Mouse (Mus musculus): ENCODE measurements around the gene Robo2. TPM values are rescaled to one million over a fixed set of nuclear protein-coding genes. Genes with fewer than 3 reads are reported as not detected.
"Not testable (repeated sequence)": the region's sequence is repeated elsewhere in the genome, so short reads cannot be mapped to it uniquely, and the experiment has no call there.

Robo2 gene
- polyA plus RNA-seq, 1 experiment, result 4.2 TPM

- no peak for TF ChIP-seq USF1 (IDR thresholded peaks at IDR 0.05; ENCODE audit: low read depth)
- no peak for TF ChIP-seq MYOD1 (IDR thresholded peaks at IDR 0.05; ENCODE audit: control insufficient read depth, insufficient read length, low read depth)
- no peak for TF ChIP-seq MAX (IDR thresholded peaks at IDR 0.05)
- Histone ChIP-seq H3K36me3 (ENCODE audit: control insufficient read depth, insufficient read depth) (no peaks in the 10 kb centered on the region), H3K79me3 (ENCODE audit: low read depth) (no peaks in the 10 kb centered on the region), H3ac (ENCODE audit: control insufficient read depth, insufficient read length, low read depth) (no peak overlapping the region), H3K27me3 (ENCODE audit: control insufficient read depth, insufficient read depth, insufficient read length) (no peaks in the 10 kb centered on the region), H3K4me3 (ENCODE audit: insufficient read depth, poor library complexity, severe bottlenecking) (no peak overlapping the region), H3K79me2 (ENCODE audit: control insufficient read depth, insufficient read depth) (no peaks in the 10 kb centered on the region)
Measured at GRCm38 (mm10) chr16:74056210-74056609, 355.4 kb downstream of the Robo2 start.

- Histone ChIP-seq H3K79me2 (ENCODE audit: control insufficient read depth, insufficient read depth) (no peaks in the 10 kb centered on the region), H3K79me3 (ENCODE audit: low read depth) (no peaks in the 10 kb centered on the region), H3K36me3 (ENCODE audit: control insufficient read depth, insufficient read depth) (no peaks in the 10 kb centered on the region), H3K27me3 (ENCODE audit: control insufficient read depth, insufficient read depth, insufficient read length) (no peaks in the 10 kb centered on the region), H3ac (ENCODE audit: control insufficient read depth, insufficient read length, low read depth) (no peak overlapping the region), H3K4me3 (ENCODE audit: insufficient read depth, poor library complexity, severe bottlenecking) (no peak overlapping the region)
- TF ChIP-seq FOSL1 (IDR thresholded peaks at IDR 0.05; ENCODE audit: insufficient read depth, low read length, poor library complexity, severe bottlenecking), result no peak
- no peak for TF ChIP-seq MAX (IDR thresholded peaks at IDR 0.05)
- TF ChIP-seq CEBPB (IDR thresholded peaks at IDR 0.05; ENCODE audit: low read depth), result no peak
- TF ChIP-seq MYOG (IDR thresholded peaks at IDR 0.05; ENCODE audit: control insufficient read depth, extremely low read depth, insufficient read length), result no peak
- TF ChIP-seq MYOD1 (IDR thresholded peaks at IDR 0.05; ENCODE audit: control insufficient read depth, insufficient read length, low read depth), result no peak
- no peak for TF ChIP-seq CTCF (IDR thresholded peaks at IDR 0.05; ENCODE audit: control insufficient read depth, insufficient read depth, insufficient read length)
- TF ChIP-seq USF1 (IDR thresholded peaks at IDR 0.05; ENCODE audit: low read depth), result no peak
Measured at GRCm38 (mm10) chr16:74055061-74055751, 356.4 kb downstream of the Robo2 start.

- TF ChIP-seq MAX (IDR thresholded peaks at IDR 0.05) (no peak), MYOD1 (IDR thresholded peaks at IDR 0.05; ENCODE audit: control insufficient read depth, insufficient read length, low read depth) (no peak), FOSL1 (IDR thresholded peaks at IDR 0.05; ENCODE audit: insufficient read depth, low read length, poor library complexity, severe bottlenecking) (no peak), CTCF (IDR thresholded peaks at IDR 0.05; ENCODE audit: control insufficient read depth, insufficient read depth, insufficient read length) (no peak), CEBPB (IDR thresholded peaks at IDR 0.05; ENCODE audit: low read depth) (no peak), MYOG (IDR thresholded peaks at IDR 0.05; ENCODE audit: control insufficient read depth, extremely low read depth, insufficient read length) (no peak), USF1 (IDR thresholded peaks at IDR 0.05; ENCODE audit: low read depth) (no peak)
- H3ac ChIP-seq (ENCODE audit: control insufficient read depth, insufficient read length, low read depth), result no peak overlapping the region
Measured at GRCm38 (mm10) chr16:74049467-74049866, 362.2 kb downstream of the Robo2 start.

GRCm38 (mm10) chr16:74048980-74049379 is 362.6 kb downstream of the Robo2 start:
- Histone ChIP-seq H3ac (ENCODE audit: control insufficient read depth, insufficient read length, low read depth) (no peak overlapping the region), H3K79me3 (ENCODE audit: low read depth) (no peaks in the 10 kb centered on the region), H3K79me2 (ENCODE audit: control insufficient read depth, insufficient read depth) (no peaks in the 10 kb centered on the region), H3K36me3 (ENCODE audit: control insufficient read depth, insufficient read depth) (no peaks in the 10 kb centered on the region), H3K4me3 (ENCODE audit: insufficient read depth, poor library complexity, severe bottlenecking) (no peak overlapping the region), H3K27me3 (ENCODE audit: control insufficient read depth, insufficient read depth, insufficient read length) (no peaks in the 10 kb centered on the region)
- no peak for TF ChIP-seq FOSL1 (IDR thresholded peaks at IDR 0.05; ENCODE audit: insufficient read depth, low read length, poor library complexity, severe bottlenecking)
- no peak for TF ChIP-seq MAX (IDR thresholded peaks at IDR 0.05)
- no peak for TF ChIP-seq USF1 (IDR thresholded peaks at IDR 0.05; ENCODE audit: low read depth)
- TF ChIP-seq CTCF (IDR thresholded peaks at IDR 0.05; ENCODE audit: control insufficient read depth, insufficient read depth, insufficient read length), result no peak
- TF ChIP-seq MYOG (IDR thresholded peaks at IDR 0.05; ENCODE audit: control insufficient read depth, extremely low read depth, insufficient read length), result no peak
- TF ChIP-seq MYOD1 (IDR thresholded peaks at IDR 0.05; ENCODE audit: control insufficient read depth, insufficient read length, low read depth), result no peak
- no peak for TF ChIP-seq CEBPB (IDR thresholded peaks at IDR 0.05; ENCODE audit: low read depth)

More at GRCm38 (mm10) chr16:74049467-74049866, 362.2 kb downstream of the Robo2 start:
- no peaks in the 10 kb centered on the region for H3K79me3 ChIP-seq (ENCODE audit: low read depth)
- no peaks in the 10 kb centered on the region for H3K36me3 ChIP-seq (ENCODE audit: control insufficient read depth, insufficient read depth)
- H3K27me3 ChIP-seq (ENCODE audit: control insufficient read depth, insufficient read depth, insufficient read length), result no peaks in the 10 kb centered on the region
- no peaks in the 10 kb centered on the region for H3K79me2 ChIP-seq (ENCODE audit: control insufficient read depth, insufficient read depth)
- no peak overlapping the region for H3K4me3 ChIP-seq (ENCODE audit: insufficient read depth, poor library complexity, severe bottlenecking)

- Histone ChIP-seq H3K36me3 (ENCODE audit: control insufficient read depth, insufficient read depth) (no peaks in the 10 kb centered on the region), H3K4me3 (ENCODE audit: insufficient read depth, poor library complexity, severe bottlenecking) (no peak overlapping the region), H3ac (ENCODE audit: control insufficient read depth, insufficient read length, low read depth) (no peak overlapping the region), H3K79me2 (ENCODE audit: control insufficient read depth, insufficient read depth) (no peaks in the 10 kb centered on the region), H3K79me3 (ENCODE audit: low read depth) (no peaks in the 10 kb centered on the region), H3K27me3 (ENCODE audit: control insufficient read depth, insufficient read depth, insufficient read length) (no peaks in the 10 kb centered on the region)
- TF ChIP-seq CTCF (IDR thresholded peaks at IDR 0.05; ENCODE audit: control insufficient read depth, insufficient read depth, insufficient read length) (no peak), USF1 (IDR thresholded peaks at IDR 0.05; ENCODE audit: low read depth) (no peak), FOSL1 (IDR thresholded peaks at IDR 0.05; ENCODE audit: insufficient read depth, low read length, poor library complexity, severe bottlenecking) (no peak), CEBPB (IDR thresholded peaks at IDR 0.05; ENCODE audit: low read depth) (no peak), MYOG (IDR thresholded peaks at IDR 0.05; ENCODE audit: control insufficient read depth, extremely low read depth, insufficient read length) (no peak), MAX (IDR thresholded peaks at IDR 0.05) (no peak), MYOD1 (IDR thresholded peaks at IDR 0.05; ENCODE audit: control insufficient read depth, insufficient read length, low read depth) (no peak)
Measured at GRCm38 (mm10) chr16:74047232-74047631, 364.4 kb downstream of the Robo2 start.

- H3K36me3 ChIP-seq (ENCODE audit: control insufficient read depth, insufficient read depth); H3K27me3 ChIP-seq (ENCODE audit: control insufficient read depth, insufficient read depth, insufficient read length); H3K79me3 ChIP-seq (ENCODE audit: low read depth); H3K4me3 ChIP-seq (ENCODE audit: insufficient read depth, poor library complexity, severe bottlenecking); H3ac ChIP-seq (ENCODE audit: control insufficient read depth, insufficient read length, low read depth); H3K79me2 ChIP-seq (ENCODE audit: control insufficient read depth, insufficient read depth): not testable (repeated sequence)
Measured at GRCm38 (mm10) chr16:74040797-74041196, 370.8 kb downstream of the Robo2 start.
